Mouse (Mus musculus): ENCODE data around the gene Trmt10a. TPM values are rescaled to one million over a fixed set of nuclear protein-coding genes. Genes with fewer than 3 reads are reported as not detected.

Trmt10a gene
- 5.7 TPM for polyA plus RNA-seq (2014; fragmentation: Illumina TruSeq; extraction: RNeasy Lipid Tissue Mini Kit (QIAGEN cat#74804); ENCODE audit: low read depth, low replicate concordance)

GRCm38 (mm10) chr3:138143315-138144059 lies at the start of gene Trmt10a:
Trmt10a (plus strand) TSS chr3:138143448.

GRCm38 (mm10) chr3:138144642-138145171 lies 1.5 kb downstream of the Trmt10a start, which contains the start of gene Mttp:
Mttp (minus strand) TSS chr3:138144968.

DNA sequence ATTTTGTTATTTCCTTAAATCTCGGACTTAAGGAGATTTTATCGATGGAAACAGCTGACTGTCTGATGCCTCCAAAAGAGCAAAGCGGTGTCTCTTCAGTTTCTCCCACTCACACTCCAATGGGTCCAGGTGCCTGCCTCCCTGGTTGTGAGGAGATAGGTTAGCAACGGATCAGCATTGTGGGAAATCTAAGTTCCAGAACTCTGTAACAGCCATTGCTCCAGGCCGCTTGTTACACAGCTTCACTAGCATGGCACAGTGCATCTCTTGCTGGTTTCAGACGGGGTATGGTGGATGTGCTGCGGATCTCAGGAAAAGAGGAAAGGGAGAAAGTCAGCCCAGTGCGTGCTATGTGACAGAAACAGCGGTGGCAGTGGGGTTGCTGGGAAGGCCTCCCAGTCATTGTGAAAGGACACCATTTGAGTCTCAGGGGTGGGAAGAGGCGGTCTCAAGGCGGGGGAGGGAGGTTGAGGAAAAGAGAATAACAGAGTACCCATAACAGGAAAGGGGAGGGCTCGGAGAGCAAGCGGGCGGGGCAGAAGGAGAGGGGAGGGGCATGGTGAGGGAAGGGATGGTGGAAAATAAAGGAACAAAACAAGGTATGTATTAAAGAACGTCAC lies 50.5 kb downstream of the Trmt10a start, which contains the start of gene 4930579F01Rik:
TSS of gene 4930579F01Rik (minus strand) at position 143 of the 620 bp plus-strand sequence.

Other genes with a start within 250 kb of the Trmt10a start
- gene Lamtor3, start 224.9 kb upstream of the Trmt10a start, polyA plus RNA-seq (2014; fragmentation: Illumina TruSeq; extraction: RNeasy Lipid Tissue Mini Kit (QIAGEN cat#74804); ENCODE audit: low read depth, low replicate concordance), result 17.6 TPM
- 1.4 TPM for gene Dapp1, start 161.9 kb upstream of the Trmt10a start, polyA plus RNA-seq (2014; fragmentation: Illumina TruSeq; extraction: RNeasy Lipid Tissue Mini Kit (QIAGEN cat#74804); ENCODE audit: low read depth, low replicate concordance)
- gene 1110002E22Rik, start 78.4 kb upstream of the Trmt10a start, polyA plus RNA-seq (2014; fragmentation: Illumina TruSeq; extraction: RNeasy Lipid Tissue Mini Kit (QIAGEN cat#74804); ENCODE audit: low read depth, low replicate concordance), result not detected
- gene Gm5105, start 76.1 kb upstream of the Trmt10a start, polyA plus RNA-seq (2014; fragmentation: Illumina TruSeq; extraction: RNeasy Lipid Tissue Mini Kit (QIAGEN cat#74804); ENCODE audit: low read depth, low replicate concordance), result not detected
- gene Mttp, start 1.5 kb downstream of the Trmt10a start, polyA plus RNA-seq (2014; fragmentation: Illumina TruSeq; extraction: RNeasy Lipid Tissue Mini Kit (QIAGEN cat#74804); ENCODE audit: low read depth, low replicate concordance), result 196 TPM
- not detected for gene 4930579F01Rik, start 50.4 kb downstream of the Trmt10a start, polyA plus RNA-seq (2014; fragmentation: Illumina TruSeq; extraction: RNeasy Lipid Tissue Mini Kit (QIAGEN cat#74804); ENCODE audit: low read depth, low replicate concordance)
- 3.2 TPM for gene Adh7, start 74.3 kb downstream of the Trmt10a start, polyA plus RNA-seq (2014; fragmentation: Illumina TruSeq; extraction: RNeasy Lipid Tissue Mini Kit (QIAGEN cat#74804); ENCODE audit: low read depth, low replicate concordance)
- gene Adh1, start 117.5 kb downstream of the Trmt10a start, polyA plus RNA-seq (2014; fragmentation: Illumina TruSeq; extraction: RNeasy Lipid Tissue Mini Kit (QIAGEN cat#74804); ENCODE audit: low read depth, low replicate concordance), result 1,165 TPM
- gene Adh6a, start 169.8 kb downstream of the Trmt10a start, polyA plus RNA-seq (2014; fragmentation: Illumina TruSeq; extraction: RNeasy Lipid Tissue Mini Kit (QIAGEN cat#74804); ENCODE audit: low read depth, low replicate concordance), result not detected
- not detected for gene Adh6b, start 198.3 kb downstream of the Trmt10a start, polyA plus RNA-seq (2014; fragmentation: Illumina TruSeq; extraction: RNeasy Lipid Tissue Mini Kit (QIAGEN cat#74804); ENCODE audit: low read depth, low replicate concordance)

Data from liver, adult 10 weeks (tissue).